Comparison of ENCODE assay signal across 21 mouse cellular contexts in the genomic region with DNA sequence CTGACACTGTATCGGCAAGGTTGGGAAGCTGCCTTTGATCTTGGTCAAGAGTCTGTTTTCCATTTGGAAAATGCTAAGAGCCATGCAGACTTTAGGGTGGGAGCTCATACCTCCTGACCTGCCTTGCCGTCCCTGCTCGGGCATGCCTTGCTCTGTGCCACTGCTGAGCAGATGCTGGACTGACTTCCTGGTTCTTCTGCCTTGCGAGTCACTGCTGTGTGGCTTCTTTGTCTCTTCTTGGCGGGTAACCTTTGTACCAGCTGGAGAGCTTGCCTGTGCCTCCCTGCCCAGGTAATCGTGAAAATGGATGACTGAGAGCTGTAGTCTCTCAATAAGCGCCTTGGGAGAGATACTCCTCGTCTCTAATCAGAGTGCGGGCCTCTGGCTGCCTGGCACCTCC. TPM values are rescaled to one million over a fixed set of nuclear protein-coding genes. Genes with fewer than 3 reads are reported as not detected.
DNase-seq lines count a peak whose midpoint lies in the region; ATAC-seq and TF ChIP-seq lines count a peak whose summit lies in the region.
"Had no signal": no experiment of that assay in that cellular context is flagged by ENCODE, and none has a peak within 500 bp of the region (broad histone marks: within the 10 kb centered on the region; RNA-seq: fewer than 3 reads in every experiment).

No protein-coding gene starts in this region.

- no peak overlapping the region for H3K4me3 ChIP-seq in kidney, embryonic 15.5 days (replicated peaks)
- H3K4me3 ChIP-seq in intestine, postnatal 0 days (ENCODE audit: low read depth, low read length), result no peak overlapping the region
- H3K4me3 ChIP-seq: embryonic facial prominence, embryonic 13.5 days; erythroblast, embryonic 14.5 days; forebrain, embryonic 13.5 days; gastrocnemius, adult 2 months; heart, embryonic 15.5 days had no signal

- no peak overlapping the region for H3K27ac ChIP-seq in kidney, embryonic 15.5 days
- peak overlapping the region; percentile 41 for H3K27ac ChIP-seq in intestine, postnatal 0 days (ENCODE audit: low read depth, low read length)
- H3K27ac ChIP-seq: embryonic facial prominence, embryonic 13.5 days; forebrain, embryonic 13.5 days; gastrocnemius, adult 2 months; heart, embryonic 15.5 days had no signal

- peak; percentile 60 for DNase-seq in kidney, adult 18-20 months
- DNase-seq in ZHBTc4 (ENCODE audit: low read depth, low spot score), result peak; percentile 37
- DNase-seq in kidney, postnatal 36 days, result peak; percentile 69 to 71
- no peak for DNase-seq in spleen, postnatal 10 days (ENCODE audit: low spot score in 2 of 2)
- no peak for DNase-seq in right cerebral cortex, postnatal 25 days
- DNase-seq: adrenal gland, postnatal 10 days; cerebellum, adult 18-20 months; cerebellum, postnatal 36 days; embryo, embryonic 11 days; gastrocnemius, adult 2 months; heart, postnatal 4 days; lung, postnatal 4 days; right cerebral cortex, postnatal 4 days; thymus, postnatal 14 days had no signal

- H3K36me3 ChIP-seq in kidney, embryonic 15.5 days, result no peaks in the 10 kb centered on the region
- no peaks in the 10 kb centered on the region for H3K36me3 ChIP-seq in intestine, postnatal 0 days (ENCODE audit: control insufficient read depth, insufficient read depth)
- H3K36me3 ChIP-seq: embryonic facial prominence, embryonic 13.5 days; heart, embryonic 15.5 days had no signal

- no peak overlapping the region for H3K4me2 ChIP-seq in kidney, embryonic 15.5 days
- peak overlapping the region; percentile 35 for H3K4me2 ChIP-seq in intestine, postnatal 0 days (replicated peaks; ENCODE audit: low read depth)
- H3K4me2 ChIP-seq: embryonic facial prominence, embryonic 13.5 days; forebrain, embryonic 13.5 days; heart, embryonic 15.5 days had no signal

- no peak for TF ChIP-seq CTCF in intestine, postnatal 0 days (IDR thresholded peaks at IDR 0.05; ENCODE audit: low read depth)

- no peaks in the 10 kb centered on the region for H3K9me3 ChIP-seq in kidney, embryonic 15.5 days (replicated peaks)
- no peaks in the 10 kb centered on the region for H3K9me3 ChIP-seq in intestine, postnatal 0 days (ENCODE audit: control insufficient read depth)
- H3K9me3 ChIP-seq: embryonic facial prominence, embryonic 13.5 days; forebrain, embryonic 13.5 days; heart, embryonic 15.5 days had no signal

- WGBS in kidney, embryonic 15.5 days, result 73% methylated on average over 9 of the region's 9 CpGs
- WGBS in intestine, postnatal 0 days, result 36% methylated on average over 9 of the region's 9 CpGs

- H3K4me1 ChIP-seq in kidney, embryonic 15.5 days, result peaks cover 43% of the 10 kb centered on the region
- H3K4me1 ChIP-seq in intestine, postnatal 0 days (replicated peaks; ENCODE audit: control insufficient read depth, insufficient read depth, low read length), result peaks cover 3% of the 10 kb centered on the region; the same call in 1 of the 2 replicates

- H3K9ac ChIP-seq in kidney, embryonic 15.5 days, result no peak overlapping the region
- no peak overlapping the region for H3K9ac ChIP-seq in intestine, postnatal 0 days (ENCODE audit: low read depth, low read length)
- H3K9ac ChIP-seq: embryonic facial prominence, embryonic 13.5 days; forebrain, embryonic 13.5 days; heart, embryonic 15.5 days had no signal

- ATAC-seq in kidney, embryonic 15.5 days (replicated peaks; ENCODE audit: low FRiP score), result no peak
- peak; percentile 44 for ATAC-seq in intestine, postnatal 0 days
- ATAC-seq: activated CD4-positive, CD25-positive, alpha-beta regulatory T cell, adult 4 months; forebrain, embryonic 13.5 days had no signal

- H3K27me3 ChIP-seq in kidney, embryonic 15.5 days, result no peaks in the 10 kb centered on the region
- no peaks in the 10 kb centered on the region for H3K27me3 ChIP-seq in intestine, postnatal 0 days (replicated peaks; ENCODE audit: control insufficient read depth, insufficient read depth, low read length)
- H3K27me3 ChIP-seq: embryonic facial prominence, embryonic 13.5 days; forebrain, embryonic 13.5 days; heart, embryonic 15.5 days had no signal

RNA-seq across cellular contexts. Expression of gene Agap1, which starts 20.2 kb away (rescaled TPM):
- polyA plus RNA-seq in kidney, embryonic 15.5 days (2015; fragmentation: Nextera tagmentation; extraction: Ambion mirVana), result 10.8 and 11.3 TPM in 2 replicates
- polyA plus RNA-seq in intestine, postnatal 0 days (2015; fragmentation: Nextera tagmentation; extraction: Ambion mirVana), result 6.1 and 7.0 TPM in 2 replicates

Comparison
In these comparisons a context has a peak if more than half of its experiments do, and no peak if none do; other contexts are left out.
1. DNase-seq: peak in kidney, adult 18-20 months (single experiment), ZHBTc4 (single experiment) and kidney, postnatal 36 days (2 of 2); none in spleen, postnatal 10 days (0 of 2) and right cerebral cortex, postnatal 25 days (single experiment).